Mouse (Mus musculus) embryonic facial prominence, embryonic 11.5 days (tissue): ENCODE data around the gene Hck. TPM values are rescaled to one million over a fixed set of nuclear protein-coding genes. Genes with fewer than 3 reads are reported as not detected.

ENCODE experiments used
- ATAC-seq: fragments of 200-750 bp; cut with Nextera tagmentation; replicated peaks from 2 replicates; pipeline ENCODE4 v1.8.0; 2017; ENCODE audit warnings: low read depth; ENCODE audit not compliant: insufficient number of reproducible peaks, low FRiP score, low TSS enrichment
- DNase-seq: peaks from one replicate; pipeline ENCODE4 v3.0.0-alpha.2; 2015; ENCODE audit warnings: low spot score
- H3K27ac ChIP-seq: fragments of 300-500 bp; sonication (generic); replicated peaks from 2 replicates; pipeline ENCODE4 v1.5.1; 2014; ENCODE audit warnings: mild to moderate bottlenecking, low read depth, low read length, control low read depth
- H3K27me3 ChIP-seq: fragments of 300-500 bp; sonication (generic); 2 replicates; pipeline ENCODE4 v1.6.1; 2014; ENCODE audit warnings: mild to moderate bottlenecking, low read length, moderate library complexity, mixed read lengths; ENCODE audit not compliant: control insufficient read depth, insufficient read depth
- H3K36me3 ChIP-seq: fragments of 300-500 bp; sonication (generic); replicated peaks from 2 replicates; pipeline ENCODE4 v1.6.1; 2014; ENCODE audit warnings: low read depth, mild to moderate bottlenecking, low read length, moderate library complexity, mixed read lengths; ENCODE audit not compliant: control insufficient read depth, insufficient read depth
- H3K4me1 ChIP-seq: fragments of 300-500 bp; sonication (generic); 2 replicates; pipeline ENCODE4 v1.6.1; 2014; ENCODE audit warnings: low read length, mixed read lengths; ENCODE audit not compliant: control insufficient read depth, insufficient read depth
- H3K4me2 ChIP-seq: fragments of 300-500 bp; sonication (generic); 2 replicates; pipeline ENCODE4 v1.6.1; 2014; ENCODE audit warnings: low read depth, mild to moderate bottlenecking, control low read depth, low read length, moderate library complexity
- H3K4me3 ChIP-seq: fragments of 300-500 bp; sonication (generic); 2 replicates; pipeline ENCODE4 v1.5.1; 2014; ENCODE audit warnings: low read depth, low read length, control low read depth
- H3K9ac ChIP-seq: fragments of 300-500 bp; sonication (generic); replicated peaks from 2 replicates; pipeline ENCODE4 v1.6.1; 2014; ENCODE audit warnings: mild to moderate bottlenecking, control low read depth, low read length
- H3K9me3 ChIP-seq: fragments of 300-500 bp; sonication (generic); replicated peaks from 2 replicates; pipeline ENCODE4 v1.6.1; 2016; ENCODE audit warnings: mild to moderate bottlenecking, low read length, inconsistent platforms, mixed read lengths; ENCODE audit not compliant: control insufficient read depth
- WGBS: fragments of 180-500 bp; shearing (Covaris S2); extraction: QIAGEN DNeasy Blood & Tissue Kit; methylation state at CpG from one replicate; pipeline ENCODE4 v1.1.7; 2014; 5-methylcytosine and 5-hydroxymethylcytosine counted together
- polyA plus RNA-seq: library from polyadenylated mRNA; unstranded; fragments of >200 nt; fragmentation: Nextera tagmentation; extraction: Ambion mirVana; gene quantifications from 2 replicates; pipeline ENCODE4 v1.2.1, GENCODE M21; 2014

The Hck gene
- polyA plus RNA-seq, 1 experiment from 2014 or later, result 1.8 TPM

DNA sequence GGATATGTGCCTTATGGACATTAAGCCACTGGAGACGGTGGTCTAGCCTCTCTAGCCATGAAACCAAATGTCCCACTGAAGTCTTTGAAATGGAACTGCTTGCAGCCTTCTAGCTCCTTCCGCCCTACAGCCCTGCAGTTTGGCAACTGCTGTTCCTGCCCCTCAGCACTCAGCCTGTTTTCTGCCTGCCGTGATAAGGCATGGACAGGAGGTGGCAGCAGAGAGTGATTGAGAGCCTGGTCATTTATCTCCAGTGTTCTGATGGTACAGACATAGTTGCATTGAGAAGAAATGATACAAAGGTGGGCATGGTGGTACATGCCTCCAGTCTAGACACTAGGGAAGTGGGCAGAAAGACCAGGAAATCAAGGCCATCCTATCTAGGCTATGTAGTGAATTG lies 39.4 kb downstream of the Hck start:
- Histone ChIP-seq H3K27ac (no peak overlapping the region), H3K9me3 (no peaks in the 10 kb centered on the region), H3K4me3 (no peak overlapping the region), H3K36me3 (no peaks in the 10 kb centered on the region), H3K9ac (no peak overlapping the region), H3K4me2 (no peak overlapping the region), H3K4me1 (no peaks in the 10 kb centered on the region), H3K27me3 (no peaks in the 10 kb centered on the region)
- no peak for ATAC-seq
- WGBS, result 22% methylated on average over 3 of the region's 3 CpGs
- peak; percentile 69 for DNase-seq

DNA sequence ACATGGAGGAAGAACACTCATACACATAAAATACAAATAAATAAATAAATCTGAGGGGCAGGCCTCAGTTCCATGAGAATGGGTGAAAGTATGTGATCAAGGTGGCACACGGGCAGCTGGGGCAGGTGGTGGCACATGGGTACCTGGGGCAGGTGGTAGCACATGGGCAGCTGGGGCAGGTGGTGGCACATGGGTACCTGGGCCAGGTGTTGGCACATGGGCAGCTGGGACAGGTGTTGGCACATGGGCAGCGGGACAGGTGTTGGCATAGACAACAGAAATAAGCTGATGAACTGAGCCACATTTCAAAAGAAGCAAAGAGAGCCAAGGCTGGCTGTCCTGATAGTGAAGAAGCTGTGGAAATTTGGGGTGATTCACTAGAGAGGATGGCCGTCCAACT lies 41.5 kb downstream of the Hck start:
- Histone ChIP-seq H3K27ac (no peak overlapping the region), H3K9me3 (no peaks in the 10 kb centered on the region), H3K27me3 (no peaks in the 10 kb centered on the region), H3K4me1 (no peaks in the 10 kb centered on the region), H3K4me2 (no peak overlapping the region), H3K36me3 (no peaks in the 10 kb centered on the region), H3K9ac (no peak overlapping the region), H3K4me3 (no peak overlapping the region)
- WGBS, result 86% methylated on average over 3 of the region's 3 CpGs
- DNase-seq (no peak), ATAC-seq (no peak)

DNA sequence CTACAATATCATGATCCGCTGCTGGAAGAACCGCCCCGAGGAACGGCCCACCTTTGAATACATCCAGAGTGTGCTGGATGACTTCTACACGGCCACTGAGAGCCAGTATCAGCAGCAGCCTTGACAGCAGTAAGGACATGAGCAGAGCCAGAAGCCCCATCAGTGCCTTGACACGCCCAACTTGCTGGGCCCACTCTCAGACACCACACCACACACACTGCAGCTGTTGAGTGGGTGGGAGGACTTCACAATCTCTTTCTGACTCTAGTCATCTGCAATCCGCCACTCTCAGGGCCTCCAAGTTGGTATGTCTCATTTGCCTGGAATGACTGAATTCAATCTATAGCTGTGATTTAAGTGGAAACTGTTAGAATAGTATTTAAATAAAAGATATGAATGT lies 42.8 kb downstream of the Hck start:
- WGBS, result 81% methylated on average over 7 of the region's 7 CpGs
- Histone ChIP-seq H3K4me1 (no peaks in the 10 kb centered on the region), H3K36me3 (no peaks in the 10 kb centered on the region), H3K27me3 (no peaks in the 10 kb centered on the region), H3K9ac (no peak overlapping the region), H3K9me3 (no peaks in the 10 kb centered on the region), H3K27ac (no peak overlapping the region), H3K4me2 (no peak overlapping the region), H3K4me3 (no peak overlapping the region)
- ATAC-seq (no peak), DNase-seq (no peak)

DNA sequence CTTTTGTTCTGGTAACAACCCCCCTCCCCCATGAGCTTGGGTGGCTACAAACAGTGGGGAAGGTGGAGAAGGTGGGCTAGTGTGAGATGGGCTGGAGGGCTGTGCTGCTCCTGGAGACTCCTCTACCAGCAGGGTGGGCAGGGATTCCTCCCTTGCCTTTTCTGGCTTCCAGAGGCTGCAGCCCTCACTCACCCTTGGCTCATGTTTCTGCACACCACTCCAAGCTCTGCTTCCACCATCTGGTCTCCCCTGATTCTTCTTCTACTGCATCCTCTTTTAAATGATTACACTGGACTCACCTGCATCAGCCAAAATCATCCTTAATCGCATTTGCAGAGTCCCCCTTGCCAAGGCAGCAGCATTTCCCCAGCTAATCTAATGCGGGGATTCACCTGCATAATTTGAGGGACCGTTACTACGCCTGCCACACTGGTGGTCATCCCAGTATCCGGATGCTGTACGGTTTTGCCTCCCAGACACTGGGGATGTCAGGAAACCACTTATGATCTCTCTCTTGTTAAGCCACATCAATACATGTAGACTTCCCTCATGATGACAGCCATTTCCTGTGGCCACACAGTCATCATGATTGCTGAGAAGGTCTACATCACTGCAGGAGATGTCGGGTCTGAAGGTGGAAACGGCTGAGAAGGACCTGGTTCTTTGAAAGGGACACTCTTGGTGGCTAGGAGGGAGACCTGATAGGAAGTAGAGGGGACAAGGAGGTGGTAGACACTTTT lies 43.8 kb downstream of the Hck start:
- H3K9me3 ChIP-seq, result no peaks in the 10 kb centered on the region
- no peaks in the 10 kb centered on the region for H3K36me3 ChIP-seq
- no peak overlapping the region for H3K4me2 ChIP-seq
- 82% methylated on average over 8 of the region's 8 CpGs for WGBS
- ATAC-seq, result no peak
- DNase-seq, result no peak
- no peak overlapping the region for H3K9ac ChIP-seq
- H3K27me3 ChIP-seq, result no peaks in the 10 kb centered on the region
- no peaks in the 10 kb centered on the region for H3K4me1 ChIP-seq
- H3K27ac ChIP-seq, result no peak overlapping the region
- H3K4me3 ChIP-seq, result no peak overlapping the region

DNA sequence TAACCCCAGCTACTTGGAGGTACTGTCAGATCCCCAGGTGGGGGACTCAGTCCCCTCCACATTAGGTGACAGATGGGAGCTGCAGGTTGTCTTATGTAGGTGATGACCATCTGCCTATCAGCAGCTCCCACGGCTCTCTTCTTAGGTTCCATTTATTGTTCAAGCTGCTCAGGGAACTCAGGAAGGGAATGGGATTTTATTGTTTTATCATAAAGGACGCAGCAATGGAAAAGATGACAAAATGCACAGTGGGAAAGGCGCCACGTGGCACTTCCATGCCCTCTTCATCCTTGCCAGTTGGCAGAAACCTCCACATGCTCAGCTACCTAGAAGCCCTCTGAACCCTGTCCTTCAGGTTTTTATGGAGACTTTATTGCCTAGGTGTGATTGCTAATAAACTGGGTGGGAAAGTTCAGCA lies 44.8 kb downstream of the Hck start:
- no peak overlapping the region for H3K9ac ChIP-seq
- no peaks in the 10 kb centered on the region for H3K4me1 ChIP-seq
- ATAC-seq, result no peak
- H3K4me3 ChIP-seq, result no peak overlapping the region
- 77% methylated on average over 4 of the region's 4 CpGs for WGBS
- H3K4me2 ChIP-seq, result no peak overlapping the region
- H3K36me3 ChIP-seq, result no peaks in the 10 kb centered on the region
- no peaks in the 10 kb centered on the region for H3K9me3 ChIP-seq
- no peak for DNase-seq
- no peaks in the 10 kb centered on the region for H3K27me3 ChIP-seq
- H3K27ac ChIP-seq, result no peak overlapping the region

DNA sequence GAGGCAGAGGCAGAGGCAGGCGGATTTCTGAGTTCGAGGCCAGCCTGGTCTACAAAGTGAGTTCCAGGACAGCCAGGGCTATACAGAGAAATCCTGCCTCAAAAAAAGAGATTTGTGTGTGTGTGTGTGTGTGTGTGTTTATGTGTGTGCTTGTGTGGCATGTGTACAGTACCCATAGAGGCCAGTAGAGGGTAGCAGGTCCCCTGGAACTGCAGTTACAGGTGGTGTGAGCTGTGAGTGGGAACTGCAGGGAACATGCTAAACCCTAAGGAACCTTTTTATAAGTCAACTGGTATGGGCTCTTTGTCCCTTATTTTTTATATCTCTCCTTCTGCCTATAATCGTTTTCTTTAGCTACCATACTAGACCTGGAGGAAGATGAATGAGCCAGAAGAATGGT lies 49.0 kb downstream of the Hck start:
- no peak overlapping the region for H3K4me2 ChIP-seq
- WGBS, result 69% methylated on average over 1 of the region's 3 CpGs
- H3K4me1 ChIP-seq, result no peaks in the 10 kb centered on the region; the same call in 1 of the 2 replicates
- no peak overlapping the region for H3K9ac ChIP-seq
- H3K9me3 ChIP-seq, result no peaks in the 10 kb centered on the region
- no peaks in the 10 kb centered on the region for H3K27me3 ChIP-seq
- H3K36me3 ChIP-seq, result no peaks in the 10 kb centered on the region
- H3K27ac ChIP-seq, result no peak overlapping the region
- no peak for ATAC-seq
- DNase-seq, result no peak
- H3K4me3 ChIP-seq, result no peak overlapping the region

DNA sequence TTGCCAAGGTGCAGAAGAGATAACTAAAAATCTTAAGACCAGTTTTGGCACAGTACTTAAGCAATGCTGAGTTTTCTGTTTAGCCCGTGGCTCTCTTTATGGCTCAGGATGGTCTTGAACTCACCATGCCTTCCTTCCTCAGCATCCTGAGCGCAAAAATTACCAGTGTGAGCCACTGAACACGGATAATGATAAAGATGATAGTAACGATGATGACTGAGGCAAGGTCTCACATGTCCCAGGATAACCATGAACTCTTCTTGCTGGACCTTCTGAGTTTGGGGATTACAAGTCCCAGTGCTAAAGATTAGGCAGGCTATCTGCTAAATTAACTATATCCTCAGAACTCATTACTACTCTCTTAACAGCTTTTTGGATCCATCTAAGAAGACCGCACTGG lies 51.9 kb downstream of the Hck start:
- WGBS, result 83% methylated on average over 5 of the region's 5 CpGs
- no peak overlapping the region for H3K27ac ChIP-seq
- DNase-seq, result no peak
- no peaks in the 10 kb centered on the region for H3K27me3 ChIP-seq
- no peaks in the 10 kb centered on the region; the same call in 1 of the 2 replicates for H3K4me1 ChIP-seq
- no peaks in the 10 kb centered on the region for H3K36me3 ChIP-seq
- no peak overlapping the region for H3K4me3 ChIP-seq
- no peak overlapping the region for H3K4me2 ChIP-seq
- no peaks in the 10 kb centered on the region for H3K9me3 ChIP-seq
- no peak for ATAC-seq
- H3K9ac ChIP-seq, result no peak overlapping the region

DNA sequence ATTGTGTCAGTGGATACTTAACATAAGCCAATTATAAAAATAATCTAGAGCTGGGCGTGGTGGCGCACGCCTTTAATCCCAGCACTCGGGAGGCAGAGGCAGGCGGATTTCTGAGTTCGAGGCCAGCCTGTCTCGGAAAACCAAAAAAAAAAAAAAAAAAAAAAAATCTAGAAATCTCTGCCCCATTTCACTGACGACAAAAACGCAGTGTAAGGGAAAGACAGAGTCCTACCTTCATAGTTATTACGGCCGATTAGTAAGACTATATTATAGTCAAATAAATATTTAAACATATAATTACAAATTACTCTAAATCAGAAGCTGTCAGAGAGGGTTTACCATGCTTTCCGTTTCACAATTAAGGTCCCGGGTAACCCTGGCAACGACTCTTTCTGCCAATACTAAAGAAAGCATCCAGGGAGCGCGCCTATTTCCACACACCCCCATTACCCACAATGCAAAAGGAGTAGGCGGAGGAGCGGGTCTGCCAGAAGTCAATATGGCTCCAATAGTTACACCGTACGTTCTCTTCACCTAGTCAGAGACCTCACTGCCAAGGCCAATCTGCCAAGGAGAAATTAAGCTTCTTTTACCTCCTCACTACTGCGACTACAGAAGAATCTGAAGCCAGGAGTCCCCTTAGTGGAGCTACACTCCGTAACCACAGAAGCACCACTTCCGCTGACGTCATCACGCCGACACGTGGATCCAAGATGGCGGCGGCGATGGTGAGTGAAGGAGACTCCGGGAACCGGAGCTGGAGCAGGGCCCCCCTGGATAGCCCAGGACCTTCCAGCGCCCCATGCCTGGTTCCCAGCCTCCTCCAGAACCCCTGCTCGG lies 52.8 kb downstream of the Hck start, which contains the start of gene Tm9sf4:
TSS of gene Tm9sf4 (plus strand) at position 460 of the 840 bp plus-strand sequence.
- peak; percentile 95 for DNase-seq
- peak within 1 kb of the TSS; percentile 90 for H3K4me2 ChIP-seq
- H3K4me1 ChIP-seq, result no peaks in the 10 kb centered on the region; the same call in 1 of the 2 replicates
- peak within 1 kb of the TSS; percentile 92 for H3K4me3 ChIP-seq
- 12% methylated on average over 34 of the region's 34 CpGs for WGBS
- no peaks in the 10 kb centered on the region for H3K27me3 ChIP-seq
- peak within 1 kb of the TSS; percentile 30 for H3K27ac ChIP-seq
- no peaks in the 10 kb centered on the region for H3K36me3 ChIP-seq
- no peaks in the 10 kb centered on the region for H3K9me3 ChIP-seq
- peak within 1 kb of the TSS; percentile 92 for H3K9ac ChIP-seq
- ATAC-seq, result peak; percentile 87
